Mouse (Mus musculus) liver, adult 2 months (tissue): ENCODE results near the gene Tctex1d2. TPM values are rescaled to one million over a fixed set of nuclear protein-coding genes. Genes with fewer than 3 reads are reported as not detected.
A peak's percentile ranks its signal among the peaks of the same experiment; 100 is the strongest.

Experiments used
- DNase-seq: peaks from one replicate; pipeline ENCODE4 v3.0.0-alpha.2; 2011; ENCODE audit warnings: low read depth, low spot score; ENCODE audit errors: extremely low read depth
- H3K27ac ChIP-seq: fragments of 200-500 bp; replicated peaks from 2 replicates; pipeline ENCODE4 v1.5.1; 2012; ENCODE audit warnings: low read depth, mild to moderate bottlenecking, control low read depth, inconsistent platforms, low read length; ENCODE audit not compliant: insufficient read depth
- H3K27me3 ChIP-seq: fragments of 200-500 bp; 2 replicates; pipeline ENCODE4 v1.6.1; 2012; ENCODE audit warnings: mild to moderate bottlenecking, moderate library complexity, low read length, inconsistent platforms; ENCODE audit not compliant: control insufficient read depth, insufficient read depth
- H3K36me3 ChIP-seq: fragments of 200-500 bp; 2 replicates; pipeline ENCODE4 v1.6.1; 2012; ENCODE audit warnings: low read length, inconsistent platforms; ENCODE audit not compliant: control insufficient read depth, insufficient read depth
- H3K4me1 ChIP-seq: fragments of 200-500 bp; 2 replicates; pipeline ENCODE4 v1.6.1; 2011; ENCODE audit warnings: low read length; ENCODE audit not compliant: control insufficient read depth, insufficient read depth
- H3K4me3 ChIP-seq: fragments of 200-500 bp; 2 replicates; pipeline ENCODE4 v1.5.1; 2011; ENCODE audit warnings: low read depth, mild to moderate bottlenecking, control low read depth, low read length, moderate library complexity; ENCODE audit not compliant: insufficient read depth
- H3K79me2 ChIP-seq: fragments of 200-500 bp; 2 replicates; pipeline ENCODE4 v1.6.1; 2012; ENCODE audit warnings: inconsistent platforms, mild to moderate bottlenecking, low read length, moderate library complexity; ENCODE audit not compliant: control insufficient read depth, insufficient read depth
- H3K9ac ChIP-seq: fragments of 200-500 bp; 2 replicates; pipeline ENCODE4 v1.6.1; 2012; ENCODE audit warnings: low read depth, mild to moderate bottlenecking, control low read depth, inconsistent platforms, low read length
- CTCF ChIP-seq: fragments of 200-500 bp; IDR thresholded peaks from 2 replicates; pipeline ENCODE4 v1.5.1; 2011; ENCODE audit warnings: low read depth, low read length, control low read depth
- POLR2A ChIP-seq: fragments of 200-500 bp; IDR thresholded peaks from 2 replicates; pipeline ENCODE4 v1.6.1; 2011; ENCODE audit warnings: low read length, control low read depth; ENCODE audit not compliant: insufficient read depth; ENCODE audit errors: extremely low read depth
- WGBS: fragments of 180-500 bp; shearing (Covaris S2); methylation state at CpG from one replicate; pipeline ENCODE4 v1.1.7; 2018; 5-methylcytosine and 5-hydroxymethylcytosine counted together
- polyA plus RNA-seq: library from polyadenylated mRNA; depleted of rRNA; stranded (reverse); fragments of >200 nt; gene quantifications from 2 replicates; pipeline ENCODE4 v1.2.3, GENCODE M21; 2012
- total RNA-seq: library from RNA; depleted of rRNA; stranded (reverse); fragments of >200 nt; gene quantifications from 2 replicates; pipeline ENCODE4 v1.2.3, GENCODE M21; 2014

Tctex1d2 gene
- total and polyA plus RNA-seq, 2 experiments: 2.1 to 2.2 TPM

DNA sequence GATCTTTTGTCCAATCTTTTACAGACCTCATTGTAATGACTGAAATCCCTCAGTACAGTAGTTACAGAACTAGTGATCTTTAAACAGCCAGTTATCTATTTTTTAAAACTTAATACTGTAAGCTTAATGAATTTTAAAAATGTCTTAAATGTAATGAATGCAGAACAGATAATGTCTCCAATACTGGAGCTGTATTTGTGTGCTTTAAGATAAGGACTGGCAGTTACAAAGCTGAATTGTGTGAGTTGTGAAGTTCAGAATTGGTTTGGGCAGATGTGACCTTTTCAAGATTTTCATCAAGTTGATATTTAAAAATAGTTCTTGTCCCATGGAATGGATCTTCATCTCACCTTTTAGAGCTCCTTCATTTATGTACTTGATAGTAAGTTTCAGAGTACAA, 30.5 kb upstream of the Tctex1d2 start:
- H3K4me1 ChIP-seq: no peaks in the 10 kb centered on the region
- no peak overlapping the region for H3K27ac ChIP-seq
- H3K36me3 ChIP-seq: peaks cover 27% of the 10 kb centered on the region
- H3K79me2 ChIP-seq: no peaks in the 10 kb centered on the region
- TF ChIP-seq CTCF: no peak
- no peak for TF ChIP-seq POLR2A
- no peaks in the 10 kb centered on the region for H3K27me3 ChIP-seq
- DNase-seq: no peak
- no peak overlapping the region for H3K4me3 ChIP-seq
- no peak overlapping the region for H3K9ac ChIP-seq

- no peaks in the 10 kb centered on the region for H3K27me3 ChIP-seq
- no peak for TF ChIP-seq CTCF
- TF ChIP-seq POLR2A: no peak
- peak; percentile 68 for DNase-seq
- no peaks in the 10 kb centered on the region for H3K79me2 ChIP-seq
- no peak overlapping the region for H3K9ac ChIP-seq
- no peaks in the 10 kb centered on the region for H3K4me1 ChIP-seq
- no peak overlapping the region for H3K27ac ChIP-seq
- 25% methylated on average over 3 of the region's 3 CpGs for WGBS
- peaks cover 24% of the 10 kb centered on the region for H3K36me3 ChIP-seq
- H3K4me3 ChIP-seq: no peak overlapping the region
Measured at GRCm38 (mm10) chr16:32389841-32390240, 29.7 kb upstream of the Tctex1d2 start.

GRCm38 (mm10) chr16:32390882-32391281, 28.6 kb upstream of the Tctex1d2 start:
- no peaks in the 10 kb centered on the region for H3K27me3 ChIP-seq
- no peak overlapping the region for H3K4me3 ChIP-seq
- H3K9ac ChIP-seq: no peak overlapping the region
- H3K79me2 ChIP-seq: no peaks in the 10 kb centered on the region
- H3K4me1 ChIP-seq: no peaks in the 10 kb centered on the region
- H3K36me3 ChIP-seq: peaks cover 15% of the 10 kb centered on the region
- WGBS: 94% methylated on average over 3 of the region's 3 CpGs
- H3K27ac ChIP-seq: no peak overlapping the region
- no peak for DNase-seq
- TF ChIP-seq CTCF (no peak), POLR2A (no peak)

- no peak overlapping the region for H3K27ac ChIP-seq
- DNase-seq: peak; percentile 29
- H3K9ac ChIP-seq: no peak overlapping the region
- H3K4me1 ChIP-seq: no peaks in the 10 kb centered on the region
- H3K4me3 ChIP-seq: no peak overlapping the region
- H3K27me3 ChIP-seq: no peaks in the 10 kb centered on the region
- 80% methylated on average over 6 of the region's 6 CpGs for WGBS
- peaks cover 7% of the 10 kb centered on the region for H3K36me3 ChIP-seq
- no peak for TF ChIP-seq CTCF
- no peak for TF ChIP-seq POLR2A
- H3K79me2 ChIP-seq: no peaks in the 10 kb centered on the region
Measured at GRCm38 (mm10) chr16:32395679-32396540, 23.6 kb upstream of the Tctex1d2 start.

DNA sequence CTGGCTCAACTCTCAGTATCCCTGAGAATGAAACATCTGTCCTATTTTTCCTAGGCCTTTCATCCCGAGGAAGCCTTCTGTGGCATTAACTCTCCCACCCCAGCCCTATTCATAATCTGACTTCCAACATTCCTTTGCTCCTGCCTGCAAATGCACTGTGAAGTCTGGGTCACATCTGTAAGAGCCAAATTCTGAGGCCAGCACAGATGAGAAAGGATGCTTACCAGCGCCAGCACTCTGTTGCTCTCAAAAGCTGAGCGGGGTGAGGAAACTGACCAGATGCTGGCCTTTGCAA, 23.0 kb upstream of the Tctex1d2 start:
- no peaks in the 10 kb centered on the region for H3K27me3 ChIP-seq
- peaks cover 5% of the 10 kb centered on the region for H3K36me3 ChIP-seq
- no peak overlapping the region for H3K9ac ChIP-seq
- WGBS: 72% methylated on average over 3 of the region's 3 CpGs
- H3K4me1 ChIP-seq: no peaks in the 10 kb centered on the region
- TF ChIP-seq POLR2A (no peak), CTCF (no peak)
- H3K79me2 ChIP-seq: no peaks in the 10 kb centered on the region
- no peak overlapping the region for H3K27ac ChIP-seq
- no peak for DNase-seq
- H3K4me3 ChIP-seq: no peak overlapping the region

GRCm38 (mm10) chr16:32398206-32398605, 21.3 kb upstream of the Tctex1d2 start:
- no peaks in the 10 kb centered on the region for H3K27me3 ChIP-seq
- no peaks in the 10 kb centered on the region for H3K79me2 ChIP-seq
- no peaks in the 10 kb centered on the region for H3K4me1 ChIP-seq
- no peak for TF ChIP-seq CTCF
- TF ChIP-seq POLR2A: no peak
- no peaks in the 10 kb centered on the region for H3K36me3 ChIP-seq
- H3K9ac ChIP-seq: no peak overlapping the region
- H3K4me3 ChIP-seq: no peak overlapping the region
- no peak for DNase-seq
- H3K27ac ChIP-seq: no peak overlapping the region
- 77% methylated on average over 3 of the region's 3 CpGs for WGBS
